Mouse (Mus musculus): ENCODE data around the gene Ugp2. TPM values are rescaled to one million over a fixed set of nuclear protein-coding genes. Genes with fewer than 3 reads are reported as not detected.

Gene Ugp2
- total and polyA plus RNA-seq, 3 experiments: 17.7 to 44.1 (median 24.1) TPM

- in situ Hi-C loops (cut with MboI; ENCODE audit: low pct_ligation_motif_present, low pct_unique_long_range_greater_than_20kb, low sequenced_read_pairs): no loop called here
- Histone ChIP-seq H3K4me1 (ENCODE audit: control insufficient read depth in 1 of 2, insufficient read depth in 2 of 2) (no peaks in the 10 kb centered on the region; a peak in 1 of 4 replicates), H3K4me3 (replicated peaks in 1 of 3; ENCODE audit: low read depth in 2 of 3, low read length in 2 of 3, poor library complexity in 1 of 3) (no peak overlapping the region), H3K36me3 (replicated peaks in 1 of 2; ENCODE audit: control insufficient read depth in 1 of 2, insufficient read depth in 1 of 2, low read length in 1 of 2) (peaks cover 28 to 66% of the 10 kb centered on the region in 2 experiments), H3K27ac (ENCODE audit: insufficient read depth, low read depth) (no peak overlapping the region), H3K9ac (ENCODE audit: insufficient read depth, low read depth) (no peak overlapping the region), H3K4me2 (ENCODE audit: insufficient read depth, low read depth, poor library complexity, severe bottlenecking) (no peak overlapping the region), H3K79me2 (replicated peaks; ENCODE audit: control insufficient read depth, extremely low read depth, insufficient read depth, poor library complexity, severe bottlenecking) (no peaks in the 10 kb centered on the region), H3K9me3 (replicated peaks; ENCODE audit: low read length) (no peaks in the 10 kb centered on the region), H3K27me3 (replicated peaks) (no peaks in the 10 kb centered on the region)
- TF ChIP-seq USF2 (conservative IDR thresholded peaks at IDR 0.05; ENCODE audit: low read depth, low read length): no peak
- TF ChIP-seq HCFC1 (IDR thresholded peaks at IDR 0.05; ENCODE audit: low read depth, low read length): no peak
- no peak for TF ChIP-seq CHD2 (IDR thresholded peaks at IDR 0.05; ENCODE audit: low read length)
- TF ChIP-seq PAX5 (IDR thresholded peaks at IDR 0.05; ENCODE audit: low read length): no peak
- TF ChIP-seq ZKSCAN1 (IDR thresholded peaks at IDR 0.05; ENCODE audit: borderline replicate concordance, low read depth, low read length): no peak
- no peak for TF ChIP-seq NRF1 (IDR thresholded peaks at IDR 0.05; ENCODE audit: low read depth, low read length)
- TF ChIP-seq ZMIZ1 (IDR thresholded peaks at IDR 0.05; ENCODE audit: low read depth, low read length): no peak
- TF ChIP-seq CTCF (conservative IDR thresholded peaks at IDR 0.05 in 1 of 2, IDR thresholded peaks at IDR 0.05 in 1 of 2; ENCODE audit: low read depth in 2 of 2, low read length in 2 of 2): no peak
- no peak for TF ChIP-seq RAD21 (IDR thresholded peaks at IDR 0.05; ENCODE audit: low read depth, low read length)
- TF ChIP-seq TCF12 (IDR thresholded peaks at IDR 0.05; ENCODE audit: low read depth, low read length): no peak
- no peak for TF ChIP-seq NELFE (IDR thresholded peaks at IDR 0.05; ENCODE audit: low read depth, low read length)
- TF ChIP-seq ZNF384 (IDR thresholded peaks at IDR 0.05; ENCODE audit: low read depth, low read length): no peak
- dilution Hi-C loops (cut with MboI; ENCODE audit: extremely low pct_ligation_motif_present, extremely low pct_unique_long_range_greater_than_20kb, low sequenced_read_pairs): no loop called here
- no peak for DNase-seq (ENCODE audit: extremely low read depth)
These were observed 43.5 kb downstream of the Ugp2 start for GRCm38 (mm10) chr11:21327486-21327885.

GRCm38 (mm10) chr11:21326770-21327169 lies 44.2 kb downstream of the Ugp2 start:
- peak; percentile 13 for DNase-seq (ENCODE audit: extremely low read depth)
- no peak overlapping the region for H3K27ac ChIP-seq (ENCODE audit: insufficient read depth, low read depth)
- H3K4me2 ChIP-seq (ENCODE audit: insufficient read depth, low read depth, poor library complexity, severe bottlenecking): no peak overlapping the region
- no peak overlapping the region for H3K4me3 ChIP-seq (replicated peaks in 1 of 3; ENCODE audit: low read depth in 2 of 3, low read length in 2 of 3, poor library complexity in 1 of 3)
- H3K27me3 ChIP-seq (replicated peaks): no peaks in the 10 kb centered on the region
- TF ChIP-seq HCFC1 (IDR thresholded peaks at IDR 0.05; ENCODE audit: low read depth, low read length) (no peak), RAD21 (IDR thresholded peaks at IDR 0.05; ENCODE audit: low read depth, low read length) (peak; percentile 17), CHD1 (IDR thresholded peaks at IDR 0.05; ENCODE audit: low read depth, low read length) (no peak), CTCF (conservative IDR thresholded peaks at IDR 0.05 in 1 of 2, IDR thresholded peaks at IDR 0.05 in 1 of 2; ENCODE audit: low read depth in 2 of 2, low read length in 2 of 2) (peak in 1 of 2 experiments; percentile 55; a peak in 2 of 4 replicates)
- H3K9ac ChIP-seq (ENCODE audit: insufficient read depth, low read depth): no peak overlapping the region
- dilution Hi-C loops (cut with MboI; ENCODE audit: extremely low pct_ligation_motif_present, extremely low pct_unique_long_range_greater_than_20kb, low sequenced_read_pairs) (no loop called here), in situ Hi-C loops (cut with MboI; ENCODE audit: low pct_ligation_motif_present, low pct_unique_long_range_greater_than_20kb, low sequenced_read_pairs) (no loop called here)
- no peaks in the 10 kb centered on the region for H3K4me1 ChIP-seq (ENCODE audit: control insufficient read depth in 1 of 2, insufficient read depth in 2 of 2)
- H3K79me2 ChIP-seq (replicated peaks; ENCODE audit: control insufficient read depth, extremely low read depth, insufficient read depth, poor library complexity, severe bottlenecking): no peaks in the 10 kb centered on the region
- H3K9me3 ChIP-seq (replicated peaks; ENCODE audit: low read length): no peaks in the 10 kb centered on the region
- peaks cover 33 to 70% of the 10 kb centered on the region in 2 experiments for H3K36me3 ChIP-seq (replicated peaks in 1 of 2; ENCODE audit: control insufficient read depth in 1 of 2, insufficient read depth in 1 of 2, low read length in 1 of 2)

GRCm38 (mm10) chr11:21325781-21326180 lies 45.2 kb downstream of the Ugp2 start:
- Histone ChIP-seq H3K4me2 (ENCODE audit: insufficient read depth, low read depth, poor library complexity, severe bottlenecking) (no peak overlapping the region), H3K79me2 (replicated peaks; ENCODE audit: control insufficient read depth, extremely low read depth, insufficient read depth, poor library complexity, severe bottlenecking) (no peaks in the 10 kb centered on the region), H3K9me3 (replicated peaks; ENCODE audit: low read length) (no peaks in the 10 kb centered on the region), H3K36me3 (replicated peaks in 1 of 2; ENCODE audit: control insufficient read depth in 1 of 2, insufficient read depth in 1 of 2, low read length in 1 of 2) (peaks cover 36 to 73% of the 10 kb centered on the region in 2 experiments), H3K9ac (ENCODE audit: insufficient read depth, low read depth) (no peak overlapping the region), H3K27me3 (replicated peaks) (no peaks in the 10 kb centered on the region), H3K27ac (ENCODE audit: insufficient read depth, low read depth) (no peak overlapping the region), H3K4me3 (replicated peaks in 1 of 3; ENCODE audit: low read depth in 2 of 3, low read length in 2 of 3, poor library complexity in 1 of 3) (no peak overlapping the region), H3K4me1 (ENCODE audit: control insufficient read depth in 1 of 2, insufficient read depth in 2 of 2) (no peaks in the 10 kb centered on the region)
- in situ Hi-C loops (cut with MboI; ENCODE audit: low pct_ligation_motif_present, low pct_unique_long_range_greater_than_20kb, low sequenced_read_pairs): no loop called here
- no peak for DNase-seq (ENCODE audit: extremely low read depth)
- dilution Hi-C loops (cut with MboI; ENCODE audit: extremely low pct_ligation_motif_present, extremely low pct_unique_long_range_greater_than_20kb, low sequenced_read_pairs): no loop called here
- TF ChIP-seq POLR2A (IDR thresholded peaks at IDR 0.05; ENCODE audit: low read depth, low read length): no peak
- no peak for TF ChIP-seq JUN (IDR thresholded peaks at IDR 0.05; ENCODE audit: insufficient read depth, low read depth, low read length)
- no peak for TF ChIP-seq TBP (conservative IDR thresholded peaks at IDR 0.05; ENCODE audit: low read depth, low read length)
- no peak for TF ChIP-seq KAT2A (IDR thresholded peaks at IDR 0.05; ENCODE audit: insufficient replicate concordance, low read length)
- no peak for TF ChIP-seq ZNF384 (IDR thresholded peaks at IDR 0.05; ENCODE audit: low read depth, low read length)
- no peak for TF ChIP-seq RAD21 (IDR thresholded peaks at IDR 0.05; ENCODE audit: low read depth, low read length)
- TF ChIP-seq TCF12 (IDR thresholded peaks at IDR 0.05; ENCODE audit: low read depth, low read length): no peak
- TF ChIP-seq IRF4 (IDR thresholded peaks at IDR 0.05; ENCODE audit: low read depth, low read length): no peak
- TF ChIP-seq CHD2 (IDR thresholded peaks at IDR 0.05; ENCODE audit: low read length): no peak
- no peak for TF ChIP-seq GABPA (IDR thresholded peaks at IDR 0.05; ENCODE audit: insufficient replicate concordance, low read depth, low read length)
- no peak for TF ChIP-seq MXI1 (IDR thresholded peaks at IDR 0.05; ENCODE audit: low read depth, low read length)
- TF ChIP-seq UBTF (IDR thresholded peaks at IDR 0.05; ENCODE audit: low read depth, low read length): no peak
- no peak for TF ChIP-seq MYC (IDR thresholded peaks at IDR 0.05; ENCODE audit: low read depth, low read length)
- no peak for TF ChIP-seq POLR2AphosphoS2 (IDR thresholded peaks at IDR 0.05; ENCODE audit: low read depth, low read length)
- no peak for TF ChIP-seq CTCF (conservative IDR thresholded peaks at IDR 0.05 in 1 of 2, IDR thresholded peaks at IDR 0.05 in 1 of 2; ENCODE audit: low read depth in 2 of 2, low read length in 2 of 2)

Measured in CH12.LX (cell line).